Mouse (Mus musculus) embryonic facial prominence, embryonic 15.5 days (tissue): ENCODE data around the gene Gm21974. TPM values are rescaled to one million over a fixed set of nuclear protein-coding genes. Genes with fewer than 3 reads are reported as not detected.

Source experiments
- ATAC-seq: fragments of 200-750 bp; cut with Nextera tagmentation; 2 replicates; pipeline ENCODE4 v1.8.0; 2017; ENCODE audit warnings: low read depth, moderate TSS enrichment; ENCODE audit not compliant: insufficient number of reproducible peaks, low FRiP score, low TSS enrichment
- H3K27ac ChIP-seq: fragments of 300-500 bp; sonication (generic); replicated peaks from 2 replicates; pipeline ENCODE4 v1.5.1; 2015; ENCODE audit warnings: mild to moderate bottlenecking, inconsistent platforms
- H3K27me3 ChIP-seq: fragments of 300-500 bp; sonication (generic); 2 replicates; pipeline ENCODE4 v1.6.1; 2015; ENCODE audit warnings: inconsistent platforms
- H3K36me3 ChIP-seq: fragments of 300-500 bp; sonication (generic); 2 replicates; pipeline ENCODE4 v1.6.1; 2015; ENCODE audit warnings: mild to moderate bottlenecking, inconsistent platforms
- H3K4me1 ChIP-seq: fragments of 300-500 bp; sonication (generic); 2 replicates; pipeline ENCODE4 v1.6.1; 2015; ENCODE audit warnings: inconsistent platforms
- H3K4me2 ChIP-seq: fragments of 300-500 bp; sonication (generic); replicated peaks from 2 replicates; pipeline ENCODE4 v1.6.1; 2015; ENCODE audit warnings: mild to moderate bottlenecking, inconsistent platforms
- H3K4me3 ChIP-seq: fragments of 300-500 bp; sonication (generic); replicated peaks from 2 replicates; pipeline ENCODE4 v1.5.1; 2015; ENCODE audit warnings: mild to moderate bottlenecking, inconsistent platforms
- H3K9ac ChIP-seq: fragments of 300-500 bp; sonication (generic); 2 replicates; pipeline ENCODE4 v1.6.1; 2015; ENCODE audit warnings: inconsistent platforms
- H3K9me3 ChIP-seq: fragments of 300-500 bp; sonication (generic); replicated peaks from 2 replicates; pipeline ENCODE4 v1.6.1; 2016; ENCODE audit warnings: inconsistent platforms
- WGBS: fragments of 180-500 bp; shearing (Covaris S2); methylation state at CpG from one replicate; pipeline ENCODE4 v1.1.7; 2015; 5-methylcytosine and 5-hydroxymethylcytosine counted together
- polyA plus RNA-seq: library from polyadenylated mRNA; unstranded; fragments of >200 nt; fragmentation: Nextera tagmentation; extraction: Ambion mirVana; gene quantifications from 2 replicates; pipeline ENCODE4 v1.2.1, GENCODE M21; 2015

The Gm21974 gene
- polyA plus RNA-seq, 1 experiment from 2014 or later: not detected

DNA sequence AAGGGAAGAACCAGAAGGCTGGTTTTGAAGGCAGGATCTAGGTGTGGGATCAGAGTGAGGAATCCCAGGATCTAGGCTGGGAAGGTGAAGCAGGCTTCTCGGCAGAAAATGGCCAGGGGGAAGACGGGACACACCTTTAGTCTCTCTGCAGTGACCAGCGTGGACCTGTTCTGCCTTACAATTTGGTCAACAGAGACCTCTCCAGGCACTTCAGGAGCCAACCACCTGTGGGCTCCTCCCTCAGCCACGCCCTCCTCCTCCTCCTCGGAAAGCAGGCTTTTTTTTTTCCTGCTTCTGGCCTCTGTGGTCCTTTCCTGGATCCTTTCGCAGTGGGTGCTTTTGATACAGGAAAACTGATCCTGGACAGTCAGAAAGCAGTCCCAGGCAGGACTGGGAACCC is 34.7 kb upstream of the Gm21974 start, which contains the start of gene Prss8:
TSS of gene Prss8 (minus strand) at position 182 of the 400 bp plus-strand sequence.
- H3K4me3 ChIP-seq: peak within 1 kb of the TSS; percentile 42
- peak within 1 kb of the TSS; percentile 45; the same call in 1 of the 2 replicates for H3K27ac ChIP-seq
- ATAC-seq: no peak
- WGBS: 8% methylated on average over 5 of the region's 6 CpGs
- peak within 1 kb of the TSS; percentile 48 for H3K9ac ChIP-seq
- peak within 1 kb of the TSS; percentile 49 for H3K4me2 ChIP-seq
- no peaks in the 10 kb centered on the region for H3K9me3 ChIP-seq
- peaks cover 13% of the 10 kb centered on the region for H3K27me3 ChIP-seq
- peaks cover 52% of the 10 kb centered on the region for H3K4me1 ChIP-seq
- H3K36me3 ChIP-seq: peaks cover 17% of the 10 kb centered on the region

- 41% methylated on average over 5 of the region's 5 CpGs for WGBS
Measured at GRCm38 (mm10) chr7:127928596-127928995, 33.3 kb upstream of the Gm21974 start.

GRCm38 (mm10) chr7:127927726-127928125 is 32.5 kb upstream of the Gm21974 start:
- H3K4me2 ChIP-seq: no peak overlapping the region
- no peak overlapping the region for H3K4me3 ChIP-seq

More at GRCm38 (mm10) chr7:127928596-127928995, 33.3 kb upstream of the Gm21974 start:
- Histone ChIP-seq H3K27me3 (peaks cover 13% of the 10 kb centered on the region), H3K4me3 (peak overlapping the region; percentile 42), H3K9ac (no peak overlapping the region), H3K4me2 (peak overlapping the region; percentile 49), H3K27ac (no peak overlapping the region), H3K4me1 (peaks cover 39% of the 10 kb centered on the region), H3K9me3 (no peaks in the 10 kb centered on the region), H3K36me3 (peaks cover 25% of the 10 kb centered on the region)
- ATAC-seq: no peak

GRCm38 (mm10) chr7:127926846-127927245 is 31.6 kb upstream of the Gm21974 start:
- peaks cover 26% of the 10 kb centered on the region for H3K4me1 ChIP-seq
- 82% methylated on average over 11 of the region's 11 CpGs for WGBS
- H3K9ac ChIP-seq: no peak overlapping the region
- no peak overlapping the region for H3K4me3 ChIP-seq
- H3K27me3 ChIP-seq: peaks cover 13% of the 10 kb centered on the region
- ATAC-seq: no peak
- no peak overlapping the region for H3K4me2 ChIP-seq
- H3K36me3 ChIP-seq: peaks cover 42% of the 10 kb centered on the region
- H3K27ac ChIP-seq: no peak overlapping the region
- no peaks in the 10 kb centered on the region for H3K9me3 ChIP-seq

More at GRCm38 (mm10) chr7:127927726-127928125, 32.5 kb upstream of the Gm21974 start:
- no peak for ATAC-seq
- Histone ChIP-seq H3K9ac (no peak overlapping the region), H3K4me1 (peaks cover 34% of the 10 kb centered on the region), H3K36me3 (peaks cover 33% of the 10 kb centered on the region), H3K27me3 (peaks cover 13% of the 10 kb centered on the region), H3K9me3 (no peaks in the 10 kb centered on the region), H3K27ac (no peak overlapping the region)
- 85% methylated on average over 11 of the region's 11 CpGs for WGBS

- H3K9me3 ChIP-seq: no peaks in the 10 kb centered on the region
- H3K9ac ChIP-seq: no peak overlapping the region
- H3K36me3 ChIP-seq: peaks cover 42% of the 10 kb centered on the region
- H3K4me1 ChIP-seq: peaks cover 18% of the 10 kb centered on the region
- H3K27me3 ChIP-seq: peaks cover 13% of the 10 kb centered on the region
- 85% methylated on average over 8 of the region's 8 CpGs for WGBS
- no peak for ATAC-seq
- peak overlapping the region; percentile 68; the same call in 1 of the 2 replicates for H3K27ac ChIP-seq
- H3K4me3 ChIP-seq: no peak overlapping the region
- no peak overlapping the region for H3K4me2 ChIP-seq
Measured at GRCm38 (mm10) chr7:127926066-127926465, 30.8 kb upstream of the Gm21974 start.

DNA sequence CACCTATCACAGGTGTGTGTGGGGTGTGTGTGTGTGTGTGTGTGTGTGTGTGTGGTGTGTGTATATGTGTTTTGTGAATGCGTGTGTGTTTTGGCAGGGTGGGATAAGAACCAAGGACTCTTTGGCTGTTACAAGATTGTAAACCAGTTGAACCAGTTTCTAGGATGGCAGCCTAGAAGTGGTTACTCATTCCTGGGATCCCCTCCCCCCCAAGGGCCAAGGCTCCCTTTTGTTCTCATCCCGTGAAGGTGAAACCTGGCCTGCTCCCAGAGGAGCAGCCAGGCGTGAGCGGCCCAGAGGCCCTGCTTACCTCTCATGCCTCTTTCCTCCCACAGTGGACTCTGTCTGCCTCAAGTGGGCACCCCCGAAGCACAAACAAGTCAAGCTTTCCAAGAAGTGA is 30.0 kb upstream of the Gm21974 start:
- Histone ChIP-seq H3K9me3 (no peaks in the 10 kb centered on the region), H3K27me3 (peaks cover 13% of the 10 kb centered on the region), H3K4me3 (no peak overlapping the region), H3K4me2 (no peak overlapping the region), H3K36me3 (peaks cover 49% of the 10 kb centered on the region), H3K4me1 (peaks cover 17% of the 10 kb centered on the region), H3K9ac (no peak overlapping the region), H3K27ac (peak overlapping the region; percentile 68)
- ATAC-seq: peak; percentile 70
- 54% methylated on average over 5 of the region's 5 CpGs for WGBS

DNA sequence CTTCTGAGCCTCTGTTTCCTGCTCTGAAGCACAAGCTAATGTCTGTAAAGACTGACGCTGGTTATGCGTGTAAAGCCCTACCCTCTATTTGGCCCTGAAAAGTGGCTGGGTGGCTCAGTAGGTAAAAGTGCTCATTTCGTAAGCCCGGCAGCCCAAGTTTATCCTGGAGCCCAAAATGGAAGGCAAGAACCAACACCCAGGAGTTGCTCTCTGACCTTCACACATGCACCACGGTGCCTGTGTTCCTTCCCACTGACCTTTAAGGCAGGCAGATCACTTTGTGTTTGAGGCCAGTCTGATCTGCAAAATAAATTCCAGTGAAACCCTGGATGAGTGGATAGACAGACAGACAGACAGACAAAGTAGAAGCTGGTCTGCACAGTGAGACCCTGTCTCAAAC is 28.5 kb upstream of the Gm21974 start:
- Histone ChIP-seq H3K27ac (no peak overlapping the region; the same call in 1 of the 2 replicates), H3K36me3 (peaks cover 51% of the 10 kb centered on the region), H3K9me3 (no peaks in the 10 kb centered on the region), H3K4me1 (0 out of 2 replicates have a peak, but pooled peaks cover 4% of the 10 kb centered on the region), H3K4me3 (no peak overlapping the region), H3K9ac (no peak overlapping the region), H3K4me2 (no peak overlapping the region), H3K27me3 (peaks cover 8% of the 10 kb centered on the region)
- ATAC-seq: no peak
- 81% methylated on average over 5 of the region's 5 CpGs for WGBS

- Histone ChIP-seq H3K9ac (no peak overlapping the region), H3K9me3 (no peaks in the 10 kb centered on the region), H3K27me3 (peaks cover under 1% of the 10 kb centered on the region; the same call in 1 of the 2 replicates), H3K4me2 (no peak overlapping the region), H3K4me3 (no peak overlapping the region), H3K36me3 (peaks cover 56% of the 10 kb centered on the region), H3K27ac (no peak overlapping the region; the same call in 1 of the 2 replicates), H3K4me1 (0 out of 2 replicates have a peak, but pooled peaks cover 4% of the 10 kb centered on the region)
- ATAC-seq: no peak
- WGBS: 75% methylated on average over 6 of the region's 6 CpGs
Measured at GRCm38 (mm10) chr7:127922451-127923275, 27.4 kb upstream of the Gm21974 start.

- no peak for ATAC-seq
- Histone ChIP-seq H3K36me3 (peaks cover 65% of the 10 kb centered on the region), H3K27ac (no peak overlapping the region), H3K9ac (no peak overlapping the region), H3K4me2 (no peak overlapping the region), H3K27me3 (no peaks in the 10 kb centered on the region), H3K4me3 (no peak overlapping the region), H3K4me1 (0 out of 2 replicates have a peak, but pooled peaks cover 4% of the 10 kb centered on the region), H3K9me3 (no peaks in the 10 kb centered on the region)
- 60% methylated on average over 8 of the region's 8 CpGs for WGBS
Measured at GRCm38 (mm10) chr7:127921516-127921915, 26.3 kb upstream of the Gm21974 start.

- Histone ChIP-seq H3K4me3 (no peak overlapping the region), H3K4me1 (no peaks in the 10 kb centered on the region), H3K4me2 (no peak overlapping the region), H3K27ac (no peak overlapping the region), H3K9me3 (no peaks in the 10 kb centered on the region), H3K36me3 (peaks cover 67% of the 10 kb centered on the region), H3K9ac (no peak overlapping the region), H3K27me3 (no peaks in the 10 kb centered on the region)
- ATAC-seq: no peak
- WGBS: 69% methylated on average over 7 of the region's 7 CpGs
Measured at GRCm38 (mm10) chr7:127919290-127919689, 24.0 kb upstream of the Gm21974 start.

- Histone ChIP-seq H3K27ac (no peak overlapping the region), H3K4me1 (peaks cover 3% of the 10 kb centered on the region), H3K4me3 (no peak overlapping the region), H3K9me3 (no peaks in the 10 kb centered on the region), H3K27me3 (no peaks in the 10 kb centered on the region), H3K9ac (no peak overlapping the region), H3K36me3 (peaks cover 58% of the 10 kb centered on the region), H3K4me2 (no peak overlapping the region)
- no peak for ATAC-seq
- WGBS: 45% methylated on average over 3 of the region's 3 CpGs
Measured at GRCm38 (mm10) chr7:127918203-127918602, 22.9 kb upstream of the Gm21974 start.
